8 mouse cellular contexts compared by ENCODE assay signal in the genomic region with DNA sequence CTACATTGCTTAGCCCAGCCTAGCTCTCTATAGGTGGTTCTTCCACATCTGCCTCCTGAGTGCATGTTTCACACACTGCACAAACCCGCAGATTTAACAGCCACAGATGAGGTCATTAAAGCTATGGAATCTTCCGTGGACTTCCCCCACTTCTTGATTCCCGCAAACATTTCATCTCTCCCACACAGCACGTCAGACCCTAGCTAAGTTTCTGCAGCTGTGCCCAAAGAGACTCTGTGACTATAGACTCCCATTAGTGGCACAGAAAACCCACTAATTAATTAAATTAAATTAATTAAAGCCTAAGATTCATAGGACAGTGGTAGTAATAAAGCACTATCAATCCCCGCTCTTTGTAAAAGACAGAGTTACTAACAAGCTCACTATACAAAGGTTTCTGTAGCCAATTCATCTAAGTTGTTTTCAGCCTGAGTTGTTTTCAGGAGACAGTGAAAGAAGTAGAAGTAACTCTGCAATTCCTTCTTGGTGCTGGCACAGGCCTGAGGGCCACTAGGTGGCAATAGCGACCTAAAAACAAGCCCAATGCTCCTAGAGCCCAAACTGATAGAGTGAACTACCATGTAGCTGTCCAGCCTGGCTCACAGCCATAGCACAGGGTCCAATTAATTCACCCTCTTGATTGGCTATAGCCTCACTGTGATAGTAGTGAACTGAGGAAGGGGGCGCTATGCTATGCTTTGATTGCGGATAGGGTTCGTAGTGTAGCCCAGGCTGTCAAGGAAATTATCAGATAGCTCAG. TPM values are rescaled to one million over a fixed set of nuclear protein-coding genes. Genes with fewer than 3 reads are reported as not detected.
A peak's percentile ranks its signal among the peaks of the same experiment; 100 is the strongest.
DNase-seq lines count a peak whose midpoint lies in the region; ATAC-seq and TF ChIP-seq lines count a peak whose summit lies in the region.

No protein-coding gene starts in this region.

- H3K9ac ChIP-seq in hindbrain, postnatal 0 days (replicated peaks; ENCODE audit: low read length) = no peak overlapping the region

- H3K27me3 ChIP-seq in hindbrain, postnatal 0 days (ENCODE audit: insufficient read depth, low read length) = no peaks in the 10 kb centered on the region

- DNase-seq in Muller cell, postnatal 12 days (ENCODE audit: inconsistent ontology term) = peak; percentile 78
- DNase-seq in cerebellum, postnatal 25 days = peak; percentile 19 to 47
- peak; percentile 26 for DNase-seq in gastrocnemius, adult 18-20 months (ENCODE audit: low spot score)
- peak; percentile 88 for DNase-seq in hindbrain, postnatal 0 days (ENCODE audit: low spot score)
- DNase-seq in left cerebral cortex, adult 18-20 months (ENCODE audit: low spot score in 2 of 2) = peak; percentile 59 to 76
- DNase-seq in right cerebral cortex, postnatal 14 days = peak; percentile 72
- DNase-seq in urinary bladder, postnatal 25 days (ENCODE audit: low spot score) = peak; percentile 41

- H3K4me1 ChIP-seq in hindbrain, postnatal 0 days (ENCODE audit: insufficient read depth, low read length) = no peaks in the 10 kb centered on the region

- no peak overlapping the region for H3K4me3 ChIP-seq in hindbrain, postnatal 0 days (ENCODE audit: low read length)

- peak; percentile 89 for TF ChIP-seq CTCF in hindbrain, postnatal 0 days (IDR thresholded peaks at IDR 0.05; ENCODE audit: low read depth)

- H3K27ac ChIP-seq in hindbrain, postnatal 0 days = no peak overlapping the region

- WGBS in hindbrain, postnatal 0 days = 54% methylated on average over 9 of the region's 9 CpGs

- ATAC-seq in hindbrain, postnatal 0 days = peak; percentile 89
- peak; percentile 96 for ATAC-seq in megakaryocyte progenitor cell, adult 5-6 weeks (replicated peaks; ENCODE audit: poor library complexity)

- no peaks in the 10 kb centered on the region for H3K9me3 ChIP-seq in hindbrain, postnatal 0 days (ENCODE audit: low read length)

- no peak overlapping the region for H3K4me2 ChIP-seq in hindbrain, postnatal 0 days (ENCODE audit: low read depth, low read length)

- H3K36me3 ChIP-seq in hindbrain, postnatal 0 days (ENCODE audit: insufficient read depth, low read length) = no peaks in the 10 kb centered on the region

RNA-seq across cellular contexts. Expression of a gene that starts 54.0 kb away (rescaled TPM):
- total RNA-seq in gastrocnemius, adult 18-20 months (2021) = 10 to 100 TPM; 17.9 to 24.8 TPM
- 61.1 and 61.6 TPM in 2 replicates for total RNA-seq in hindbrain, postnatal 0 days (2014; rRNA removed)
- 40.9 and 46.9 TPM in 2 replicates for polyA plus RNA-seq in hindbrain, postnatal 0 days (2015; fragmentation: Nextera tagmentation; extraction: Ambion mirVana)
- total RNA-seq in left cerebral cortex, adult 18-20 months (2021) = 100 to 1,000 TPM; 101 to 114 TPM
- total RNA-seq in megakaryocyte progenitor cell, adult 5-6 weeks (2015) = 0.98 and 2.7 TPM in 2 replicates
- total RNA-seq in megakaryocyte progenitor cell, adult 5-6 weeks (2017) = 0.17 and 1.3 TPM in 2 replicates

Comparison
In these comparisons a context has a peak if more than half of its experiments do, and no peak if none do; other contexts are left out.
1. DNase-seq: peak in every context shown above with its lines; median percentile 88 in hindbrain, postnatal 0 days; 78 in Muller cell, postnatal 12 days; 72 in right cerebral cortex, postnatal 14 days; 68 in left cerebral cortex, adult 18-20 months; 41 in urinary bladder, postnatal 25 days; 33 in cerebellum, postnatal 25 days; 26 in gastrocnemius, adult 18-20 months.
2. RNA of a gene that starts 54.0 kb away (total RNA-seq): 101 to 114 TPM in left cerebral cortex, adult 18-20 months, 61.1 to 61.6 TPM in hindbrain, postnatal 0 days and 17.9 to 24.8 TPM in gastrocnemius, adult 18-20 months; 0.17 to 2.7 TPM in megakaryocyte progenitor cell, adult 5-6 weeks; every median in the first group is over 4 times any median in the second.